Mouse (Mus musculus) gastrocnemius, adult 18-20 months (tissue): ENCODE measurements around the gene Olfr156. TPM values are rescaled to one million over a fixed set of nuclear protein-coding genes. Genes with fewer than 3 reads are reported as not detected.
"Not testable (repeated sequence)": the region's sequence is repeated elsewhere in the genome, so short reads cannot be mapped to it uniquely, and the experiment has no call there.

Experiments used
- DNase-seq: peaks from one replicate; pipeline ENCODE4 v3.0.0; 2021; ENCODE audit warnings: low spot score
- long read RNA-seq, 2 experiments: library from polyadenylated mRNA; stranded (forward); transcript quantifications; one replicate each; pipeline ENCODE4 v2.0.0; 2021
- total RNA-seq, 2 experiments: library from RNA; stranded (reverse); gene quantifications; 2 replicates each; pipeline ENCODE4 v1.2.3; 2021

The Olfr156 gene
- not detected for total RNA-seq
- long read RNA-seq, experiment 1, result 0 reads
- long read RNA-seq, experiment 2, result 0 reads

DNA sequence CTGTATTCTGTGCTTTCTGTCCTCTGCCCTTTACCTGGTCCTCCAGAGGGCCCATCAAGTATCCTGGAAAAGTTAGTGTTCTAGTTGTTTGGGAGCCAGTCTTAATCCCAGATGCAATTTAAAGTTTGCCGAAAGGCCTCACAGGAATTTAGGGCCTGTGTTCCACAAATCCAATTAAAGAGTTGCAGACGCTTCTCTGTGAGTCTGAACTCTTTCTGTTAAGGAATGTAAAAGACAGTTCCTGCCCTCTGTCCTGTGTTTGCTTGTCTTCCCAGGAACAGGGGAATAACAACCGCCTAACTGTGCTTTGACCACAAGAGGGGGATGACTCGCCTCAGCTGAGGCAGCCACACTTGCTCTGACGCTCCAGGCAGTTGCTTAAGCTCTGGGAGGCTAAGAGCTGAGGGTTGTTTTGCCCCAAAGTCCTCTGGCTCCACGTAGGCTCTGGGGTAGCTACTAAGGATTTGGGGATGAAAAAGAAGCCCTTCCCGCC, at the start of gene Olfr156:
Gene Olfr156, minus strand, starts transcription at position 51 of the 493 bp plus-strand sequence.
- no peak for DNase-seq

GRCm38 (mm10) chr4:43869821-43870220, 46.1 kb upstream of the Olfr156 start:
- DNase-seq, result no peak

- DNase-seq, result no peak
Observed at GRCm38 (mm10) chr4:43863298-43863697, 39.6 kb upstream of the Olfr156 start.

DNA sequence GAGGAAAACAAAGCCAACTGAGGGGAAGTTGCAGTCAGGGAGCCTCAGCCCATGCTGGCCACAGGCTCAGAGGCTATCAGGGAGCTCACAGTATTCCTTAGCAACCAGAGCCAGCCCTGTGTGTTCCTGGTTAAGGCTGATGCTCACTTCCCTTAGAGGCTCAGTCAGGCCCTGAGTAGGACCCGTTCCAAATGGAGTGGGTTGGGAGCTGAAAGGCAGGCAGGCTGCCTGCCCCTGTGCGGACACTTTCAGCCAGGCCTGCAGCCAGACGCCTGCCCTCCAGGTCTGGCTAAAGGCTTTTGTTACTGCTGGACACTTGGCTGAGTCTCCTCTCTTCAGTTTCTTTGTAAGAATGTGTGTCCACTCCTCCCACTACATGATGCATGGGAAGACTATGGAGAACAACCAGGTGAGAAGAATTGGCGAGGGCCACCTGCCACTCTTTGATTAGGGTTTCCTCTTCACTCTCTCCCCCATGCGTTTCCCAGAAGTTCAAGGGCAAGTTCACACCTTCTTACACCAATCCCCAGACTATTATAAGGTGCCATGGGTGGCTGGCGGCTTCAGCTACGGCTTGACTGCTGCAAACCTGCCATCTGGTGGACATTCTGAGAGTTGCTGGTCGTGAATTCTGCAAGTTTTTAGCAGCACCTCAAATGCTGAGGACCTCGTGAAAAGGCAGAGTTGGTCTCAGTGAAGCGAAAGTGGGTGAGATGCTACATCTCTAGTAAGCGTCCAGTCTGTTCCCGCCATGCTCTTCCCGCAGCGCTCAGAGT, 37.2 kb upstream of the Olfr156 start:
- DNase-seq, result peak; percentile 64

DNA sequence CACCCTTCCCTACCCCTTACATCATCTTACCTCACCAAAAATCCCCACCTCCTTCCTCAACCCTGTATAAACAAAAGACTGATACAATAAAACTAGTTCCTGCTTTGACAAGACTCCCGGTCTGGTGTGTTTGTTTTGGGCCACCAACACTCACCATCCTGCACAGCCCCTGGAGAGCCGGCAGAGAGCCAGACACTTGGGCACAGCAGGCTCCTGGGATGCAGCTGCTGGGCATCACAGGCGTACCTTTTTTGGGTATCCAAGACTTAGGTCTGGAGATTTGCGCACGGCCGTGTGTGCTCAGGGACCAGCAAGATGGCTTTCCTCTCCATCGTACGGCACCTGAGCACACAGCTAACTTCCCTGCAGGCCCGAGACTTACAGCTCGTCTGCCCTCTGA, 36.2 kb upstream of the Olfr156 start:
- DNase-seq, result no peak

DNA sequence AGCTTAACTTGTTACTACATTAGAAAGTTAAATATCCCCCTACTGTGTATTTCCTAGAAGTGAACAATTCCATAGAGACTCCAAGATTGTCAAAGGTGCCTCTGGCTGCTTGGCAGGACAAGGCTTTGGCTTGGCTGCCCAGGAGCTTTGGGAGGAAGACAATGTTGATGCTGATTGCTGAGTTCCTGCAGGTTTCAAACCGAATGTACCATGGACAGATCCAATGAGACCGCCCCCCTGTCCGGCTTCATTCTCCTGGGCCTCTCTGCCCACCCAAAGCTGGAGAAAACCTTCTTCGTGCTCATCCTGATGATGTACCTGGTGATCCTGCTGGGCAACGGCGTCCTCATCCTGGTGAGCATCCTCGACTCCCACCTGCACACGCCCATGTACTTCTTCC, 30.4 kb upstream of the Olfr156 start:
- DNase-seq, result no peak

DNA sequence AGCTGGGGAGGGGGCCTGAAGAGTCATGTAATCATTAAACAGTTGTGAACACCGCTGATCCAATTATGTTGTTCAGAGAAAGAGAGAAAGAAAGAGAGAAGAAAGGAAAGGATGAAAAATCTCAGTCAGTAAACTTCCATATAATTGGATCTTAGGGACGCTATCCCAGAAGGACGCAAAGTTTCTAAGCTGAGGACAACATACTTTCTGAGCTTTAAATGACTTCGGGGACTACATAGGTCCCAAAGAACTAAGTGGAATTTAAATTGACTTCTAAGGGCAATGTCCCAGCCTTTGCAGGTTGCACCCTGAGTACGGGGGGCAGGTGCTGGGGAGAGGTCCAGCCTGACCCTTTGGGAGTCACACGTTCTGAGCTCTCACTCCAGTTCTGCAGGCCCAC, 27.6 kb upstream of the Olfr156 start, which contains the start of gene Olfr155:
Gene Olfr155, plus strand, starts transcription at position 301 of the 400 bp plus-strand sequence.
- no peak for DNase-seq

- DNase-seq, result no peak
Observed at GRCm38 (mm10) chr4:43840101-43840500, 16.4 kb upstream of the Olfr156 start, which contains the start of gene Olfr157. Gene Olfr157 (minus strand): TSS chr4:43840201.

GRCm38 (mm10) chr4:43838326-43838725, 14.6 kb upstream of the Olfr156 start:
- no peak for DNase-seq

DNA sequence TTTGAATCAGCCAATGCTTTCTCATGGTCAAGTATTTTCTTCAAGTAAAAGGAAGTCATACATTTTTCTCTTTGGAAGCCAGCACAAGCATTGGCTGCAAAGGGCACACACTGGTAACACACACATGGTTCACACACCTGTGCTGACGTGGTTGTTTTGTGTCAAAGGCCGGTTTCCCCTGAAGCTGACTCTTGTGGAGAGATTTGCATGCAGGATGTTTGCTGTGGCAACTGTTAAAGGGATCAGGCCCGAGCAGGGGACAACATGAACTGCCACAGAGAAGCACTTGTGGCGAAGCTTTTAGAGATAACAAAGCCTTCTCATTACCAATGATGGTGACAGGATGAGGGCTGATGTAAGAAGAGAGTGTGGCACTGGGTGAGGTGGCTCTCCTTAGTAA, 11.1 kb upstream of the Olfr156 start:
- DNase-seq, result no peak

- DNase-seq, result no peak
Observed at GRCm38 (mm10) chr4:43833752-43834151, 10.1 kb upstream of the Olfr156 start.

DNA sequence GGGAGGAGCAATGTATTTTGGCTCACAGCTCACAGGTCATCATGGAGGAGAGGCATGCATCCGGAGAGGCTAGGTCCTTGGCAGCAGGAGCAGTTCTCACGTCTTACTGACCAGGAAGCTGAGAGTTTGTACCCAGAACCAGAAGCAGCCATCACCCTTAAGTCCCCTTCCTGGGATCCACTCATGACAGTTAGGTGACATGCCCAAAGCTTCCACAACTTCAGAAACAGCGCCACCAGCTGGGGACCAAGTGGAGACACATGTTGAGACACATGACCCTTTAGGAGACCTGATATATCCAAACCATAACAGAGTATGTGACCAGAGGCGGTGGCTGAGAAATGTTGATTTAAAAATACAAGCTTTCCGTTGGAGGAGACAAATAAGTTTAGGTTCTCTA, 8.3 kb upstream of the Olfr156 start:
- DNase-seq, result no peak

DNA sequence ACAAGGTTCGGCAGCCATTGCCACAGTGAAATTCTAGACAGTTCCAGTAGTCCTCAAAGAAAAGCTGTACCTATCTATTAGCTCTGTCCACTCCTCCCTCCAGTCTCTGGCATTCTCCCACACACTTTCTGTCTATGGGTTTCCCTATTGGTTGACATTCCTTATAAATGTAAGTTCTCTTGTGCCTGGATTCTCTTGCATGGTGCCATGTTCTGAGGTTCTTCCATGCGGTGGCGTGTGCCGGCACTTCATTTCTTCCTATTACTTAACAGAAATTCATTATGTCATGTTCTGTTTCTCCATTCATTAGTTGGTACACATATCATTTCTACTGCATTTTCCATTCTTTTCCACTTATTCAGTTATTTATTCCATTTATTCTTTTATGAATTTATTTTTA, 5.1 kb upstream of the Olfr156 start:
- DNase-seq, result no peak

GRCm38 (mm10) chr4:43822896-43823550, 672 bp downstream of the Olfr156 start:
- DNase-seq, result no peak

GRCm38 (mm10) chr4:43798936-43799335, 24.8 kb downstream of the Olfr156 start:
- no peak for DNase-seq

DNA sequence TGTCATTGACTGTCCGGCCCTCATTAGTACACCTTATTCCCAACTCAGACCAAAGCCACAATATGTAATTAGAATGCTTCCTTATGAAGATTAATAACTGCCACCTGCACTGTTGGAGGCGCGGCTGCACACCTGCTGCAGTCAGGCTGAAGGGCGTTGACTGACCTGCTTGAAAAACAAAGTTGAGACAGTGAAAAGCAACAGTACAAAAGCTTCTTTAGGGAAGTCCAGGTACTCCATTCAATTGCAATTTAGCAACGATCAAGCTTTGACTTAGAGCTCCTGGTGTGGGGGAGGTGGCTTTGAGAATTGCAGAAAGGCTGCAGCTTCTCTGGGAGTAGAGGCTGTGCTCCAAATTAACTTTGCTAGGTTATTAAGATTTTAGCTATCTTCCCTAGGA, 27.9 kb downstream of the Olfr156 start:
- DNase-seq, result not testable (repeated sequence)

DNA sequence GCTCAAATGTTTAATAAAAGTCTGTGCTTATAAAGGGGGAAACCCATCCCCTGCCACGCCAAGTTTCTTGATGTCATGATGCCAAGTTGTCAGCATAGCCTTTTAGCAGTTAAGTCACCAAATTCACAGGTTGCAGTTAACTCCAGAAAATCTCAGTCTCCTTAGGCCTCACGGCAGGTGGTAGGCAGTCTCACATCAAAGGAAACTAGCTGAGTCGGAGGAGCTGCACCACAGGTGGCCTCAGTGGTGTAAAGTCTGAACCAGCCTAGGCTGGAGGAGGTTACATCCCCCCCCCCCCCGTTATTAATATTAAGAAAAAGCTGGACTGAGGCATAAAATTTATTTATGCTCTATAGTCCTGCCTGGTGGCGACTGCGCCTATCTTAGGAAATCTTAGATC, 28.4 kb downstream of the Olfr156 start:
- DNase-seq, result no peak

DNA sequence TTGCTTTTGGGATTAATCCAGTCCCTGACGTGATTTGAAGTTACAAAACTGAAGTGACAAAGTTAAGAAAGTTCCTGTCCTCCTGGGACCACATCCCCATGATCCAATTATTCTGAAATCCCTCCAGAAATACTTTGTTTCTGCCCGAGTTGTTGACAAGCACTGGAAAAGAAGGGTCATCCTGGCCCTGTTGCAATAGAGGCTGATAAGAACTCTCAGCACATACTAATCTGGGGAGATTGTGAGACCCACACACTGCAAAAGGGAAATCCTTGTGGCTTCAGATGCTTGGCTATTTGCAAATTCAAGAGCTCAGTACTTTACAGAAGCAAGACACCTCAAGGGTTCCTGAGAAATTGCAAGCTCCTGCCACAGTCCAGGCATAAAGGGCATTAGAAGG, 51.4 kb downstream of the Olfr156 start:
- DNase-seq, result no peak

DNA sequence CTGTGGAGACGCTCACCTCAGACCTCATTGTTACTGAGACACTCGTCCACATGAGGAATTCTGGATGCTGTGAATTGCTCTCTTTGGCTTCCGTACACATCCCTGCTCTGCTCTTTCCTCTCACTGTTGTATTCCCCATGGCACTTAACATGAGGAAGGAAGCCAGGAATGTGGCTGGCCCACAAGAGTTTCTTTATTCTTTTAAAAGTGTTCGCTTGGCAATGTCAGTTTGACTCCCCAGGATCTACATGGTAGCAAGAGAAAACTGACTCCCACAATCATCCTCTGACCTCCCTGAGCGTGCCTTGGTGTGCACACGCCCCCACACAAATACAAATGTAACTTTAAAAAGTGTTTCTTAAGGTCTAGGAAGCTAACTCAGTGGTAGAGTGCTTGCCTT, 52.1 kb downstream of the Olfr156 start:
- no peak for DNase-seq

DNA sequence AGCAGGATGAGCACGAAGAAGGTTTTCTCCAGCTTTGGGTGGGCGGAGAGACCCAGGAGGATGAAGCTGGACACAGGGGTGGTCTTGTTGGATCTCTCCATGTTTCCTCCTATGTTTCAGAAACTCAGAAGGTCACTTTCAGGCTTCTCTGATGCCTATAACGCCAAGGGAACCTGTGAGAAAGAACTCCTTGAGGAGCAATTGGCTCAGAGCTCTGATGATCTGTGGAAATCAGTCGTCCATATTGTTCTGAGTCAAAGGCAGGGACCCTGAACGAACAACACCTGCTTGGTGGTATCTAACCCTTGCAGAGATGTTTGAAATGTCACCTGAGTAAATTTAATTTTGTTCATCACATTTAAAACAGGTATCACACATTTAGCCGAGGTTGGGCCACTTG, 52.8 kb downstream of the Olfr156 start, which contains the start of gene Olfr159:
Gene Olfr159, minus strand, starts transcription at position 101 of the 400 bp plus-strand sequence.
- no peak for DNase-seq
